Mouse (Mus musculus) inflammation-experienced regulatory T-cells, adult 6 months (primary cell): ENCODE data around the gene Dph5. TPM values are rescaled to one million over a fixed set of nuclear protein-coding genes. Genes with fewer than 3 reads are reported as not detected.

ENCODE experiments used
- ATAC-seq: one replicate; pipeline ENCODE4 v1.8.0; 2017
- polyA plus RNA-seq, 3 experiments: library from polyadenylated mRNA; unstranded; fragments of 100-300 nt; shearing (Covaris generic); gene quantifications; one replicate each; pipeline ENCODE4 v1.2.1; 2017

Gene Dph5
- polyA plus RNA-seq, 3 experiments from 2014 or later: 49.4 to 77.7 (median 74.5) TPM

DNA sequence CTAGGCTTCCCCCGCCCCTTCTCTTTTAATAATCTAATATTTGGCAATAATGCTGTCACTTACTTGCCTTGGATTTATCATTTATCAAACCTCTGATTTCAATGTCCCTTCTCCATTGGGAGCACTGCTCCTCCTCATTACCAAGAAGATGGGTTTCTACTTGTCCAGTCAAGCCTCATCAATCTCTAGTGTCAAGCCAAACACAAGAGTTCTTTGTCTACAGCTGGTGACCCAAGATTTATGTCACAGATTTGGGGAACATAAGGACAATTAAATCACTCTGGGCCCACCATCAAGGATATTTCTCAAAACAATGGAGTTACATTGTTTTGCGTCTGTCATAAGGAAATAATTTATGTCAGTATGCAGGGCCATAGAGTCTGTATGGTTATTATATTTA lies 5.5 kb downstream of the Dph5 start:
- no peak for ATAC-seq

GRCm38 (mm10) chr3:115898354-115898948 lies 10.8 kb downstream of the Dph5 start:
- no peak for ATAC-seq

DNA sequence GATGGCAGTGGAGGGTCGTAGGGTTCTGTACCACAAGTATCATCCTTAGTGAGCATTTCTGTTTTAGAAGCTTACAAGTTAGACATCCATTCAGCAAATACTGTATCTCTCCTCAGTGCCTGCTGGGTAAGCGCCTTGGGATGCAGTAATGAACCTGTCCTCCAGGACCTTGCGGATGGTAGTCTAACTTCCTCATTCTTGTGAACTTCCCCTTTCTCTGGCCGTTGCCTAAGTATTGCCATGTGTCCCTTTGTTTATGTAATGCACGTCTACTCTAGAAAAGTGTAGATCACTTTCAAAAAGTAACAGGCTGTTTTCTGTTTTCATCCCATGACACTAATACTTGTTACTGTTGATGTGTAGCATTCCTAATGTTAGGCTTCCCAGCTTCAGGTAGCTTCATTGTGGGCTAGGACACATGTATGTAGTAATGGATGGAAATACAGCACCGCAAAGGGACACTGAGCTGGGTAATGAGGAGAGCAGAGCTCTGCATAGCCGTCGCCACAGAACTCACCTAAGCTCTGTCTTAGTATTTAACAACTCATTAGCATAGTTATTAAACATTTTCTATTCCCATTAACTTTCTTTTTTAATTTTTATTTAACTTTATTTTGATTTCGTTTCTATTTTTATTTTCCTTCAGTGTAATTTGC lies 14.8 kb downstream of the Dph5 start:
- ATAC-seq: no peak

DNA sequence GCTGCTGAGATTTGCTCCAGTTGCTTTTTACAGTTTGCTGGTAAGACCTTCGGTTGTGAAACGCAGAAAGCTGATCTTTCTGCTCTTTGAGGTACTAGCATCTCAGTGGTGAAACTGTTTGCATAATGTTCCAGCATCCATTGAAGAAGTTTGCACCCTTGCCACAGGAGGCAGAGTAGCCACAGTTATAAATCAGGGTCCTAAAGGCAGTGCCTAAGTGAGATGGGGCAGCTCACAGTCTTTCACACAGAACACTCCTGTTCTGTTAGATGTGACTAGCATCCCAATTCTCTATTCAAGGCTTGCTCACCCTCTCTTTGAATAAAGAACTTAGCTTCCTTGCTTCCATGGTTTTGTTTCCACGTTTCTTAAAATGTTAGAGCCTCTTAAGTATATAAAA lies 17.4 kb downstream of the Dph5 start:
- no peak for ATAC-seq

- ATAC-seq: no peak
Measured at GRCm38 (mm10) chr3:115905567-115905966, 17.9 kb downstream of the Dph5 start.

GRCm38 (mm10) chr3:115907406-115907805 lies 19.8 kb downstream of the Dph5 start:
- ATAC-seq: peak; percentile 99

GRCm38 (mm10) chr3:115924401-115925190 lies 37.0 kb downstream of the Dph5 start:
- ATAC-seq: no peak

DNA sequence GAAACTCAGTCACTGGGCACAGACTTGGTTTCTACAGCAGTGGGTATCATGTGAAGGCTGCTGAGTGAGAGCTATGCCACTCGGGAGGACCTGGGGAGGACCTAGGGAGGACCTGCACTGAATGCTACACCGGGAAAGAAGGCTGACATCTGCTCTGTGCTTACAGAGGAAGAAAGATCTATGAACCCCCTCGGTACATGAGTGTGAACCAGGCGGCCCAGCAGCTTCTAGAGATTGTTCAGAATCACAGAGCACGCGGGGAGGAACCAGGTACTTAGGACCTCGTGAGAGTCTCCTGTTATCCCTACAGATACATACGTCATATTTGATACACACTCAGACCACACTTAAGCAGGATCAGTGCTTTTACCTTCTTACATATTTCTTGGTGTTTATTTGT lies 38.9 kb downstream of the Dph5 start:
- ATAC-seq: no peak

DNA sequence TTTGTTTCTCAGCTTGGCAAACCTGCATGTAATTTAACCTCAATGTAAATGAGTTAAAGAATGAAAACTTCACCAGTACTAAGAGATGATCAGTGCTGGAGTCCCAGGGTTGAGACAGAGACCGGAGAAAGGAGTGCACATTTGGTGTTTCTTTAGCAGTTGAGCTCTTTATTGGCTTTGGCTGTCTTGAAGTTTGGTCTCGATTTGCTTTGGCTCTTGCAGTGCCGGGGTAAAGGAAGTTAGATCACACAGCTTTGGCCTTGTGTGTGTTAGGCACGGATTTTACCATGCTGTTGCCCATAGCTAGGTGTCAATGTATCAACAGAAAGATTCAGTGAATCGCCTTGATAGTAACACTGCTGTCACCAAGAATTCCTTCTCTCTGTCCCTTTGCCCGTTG lies 44.1 kb downstream of the Dph5 start:
- no peak for ATAC-seq

DNA sequence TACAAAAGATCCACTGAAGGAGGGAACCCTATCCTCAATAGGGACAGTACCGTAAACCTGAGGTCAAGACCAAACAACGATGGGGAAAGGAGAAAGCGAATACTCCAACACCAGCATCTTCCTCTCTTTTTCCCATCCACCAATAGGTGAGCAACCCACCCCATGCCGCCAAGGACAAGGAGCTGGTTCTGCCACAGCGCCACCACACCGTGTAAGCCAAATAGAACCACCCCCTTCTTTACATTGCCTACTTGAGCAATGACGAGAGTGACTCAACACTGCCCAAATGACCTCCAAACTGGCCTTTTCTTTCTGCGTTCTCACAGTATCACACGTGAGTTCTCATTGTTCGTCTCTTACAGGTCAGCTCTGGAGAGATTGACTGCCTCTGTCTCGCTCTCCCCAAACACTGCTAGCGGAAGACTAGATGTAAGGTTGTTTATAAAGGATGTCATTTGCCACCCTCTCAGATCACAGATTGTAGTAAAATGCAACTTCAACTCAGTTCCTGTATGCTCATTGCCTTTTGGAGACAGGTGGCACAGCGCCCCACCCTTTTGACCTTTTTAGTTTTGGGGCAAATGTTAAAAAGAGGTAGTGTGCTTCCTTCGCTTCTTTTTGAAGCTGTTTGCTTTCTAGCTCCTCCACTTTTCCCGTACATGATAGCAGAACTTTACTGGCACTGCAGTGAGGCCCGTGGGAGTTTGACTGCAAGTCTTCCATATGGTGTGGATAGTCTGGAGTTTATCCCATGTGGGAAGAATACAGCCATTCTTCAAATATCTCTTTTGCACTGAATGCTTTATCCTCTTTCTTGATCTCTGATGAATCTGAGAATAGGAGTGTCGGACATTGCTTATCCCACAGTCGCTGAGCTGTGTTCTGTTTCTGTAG lies 45.9 kb downstream of the Dph5 start:
- peak; percentile 85 for ATAC-seq

GRCm38 (mm10) chr3:115936734-115937599 lies 49.3 kb downstream of the Dph5 start:
- ATAC-seq: peak; percentile 59

DNA sequence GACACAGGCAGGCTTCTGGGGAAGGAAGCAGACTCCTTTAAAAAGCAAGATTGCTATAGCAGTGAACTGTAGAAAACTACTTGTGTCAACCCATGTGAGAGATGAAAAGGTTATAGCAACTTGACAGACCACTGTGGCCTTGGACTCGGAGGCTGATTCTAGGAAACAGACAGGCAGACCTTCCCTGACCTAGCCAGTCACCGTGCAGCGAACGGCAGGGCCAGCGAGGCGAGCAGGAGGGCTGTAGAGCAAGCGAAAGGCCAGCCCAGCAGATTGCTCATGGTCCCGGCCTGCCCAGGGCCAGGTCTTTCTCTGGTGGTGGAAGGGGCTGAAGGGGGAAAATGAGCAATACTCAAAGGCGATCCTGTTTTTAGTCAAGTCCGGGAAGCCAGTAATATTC lies 50.2 kb downstream of the Dph5 start:
- no peak for ATAC-seq

DNA sequence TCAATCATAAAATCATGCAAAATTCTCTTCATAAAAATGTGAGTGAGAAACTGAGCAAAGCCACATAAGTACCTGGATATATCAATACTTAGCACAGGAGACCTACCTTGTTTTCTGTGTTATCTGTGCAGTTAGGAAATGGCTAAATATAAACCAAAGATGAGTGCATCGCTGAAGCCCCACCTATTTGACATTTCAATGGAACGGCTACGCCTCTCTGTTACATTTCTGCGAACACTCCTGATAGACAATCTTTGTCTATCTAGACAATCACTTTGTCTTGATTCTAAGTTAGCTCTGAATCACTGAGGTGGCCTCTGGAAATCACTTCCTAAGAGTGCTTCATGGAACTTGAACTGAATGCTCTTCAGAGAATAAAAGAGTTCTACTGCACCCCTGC lies 52.9 kb downstream of the Dph5 start:
- ATAC-seq: peak; percentile 59

GRCm38 (mm10) chr3:115941464-115941863 lies 53.8 kb downstream of the Dph5 start:
- ATAC-seq: no peak

GRCm38 (mm10) chr3:115944376-115944775 lies 56.7 kb downstream of the Dph5 start:
- ATAC-seq: no peak

- ATAC-seq: no peak
Measured at GRCm38 (mm10) chr3:115946272-115946671, 58.6 kb downstream of the Dph5 start.

DNA sequence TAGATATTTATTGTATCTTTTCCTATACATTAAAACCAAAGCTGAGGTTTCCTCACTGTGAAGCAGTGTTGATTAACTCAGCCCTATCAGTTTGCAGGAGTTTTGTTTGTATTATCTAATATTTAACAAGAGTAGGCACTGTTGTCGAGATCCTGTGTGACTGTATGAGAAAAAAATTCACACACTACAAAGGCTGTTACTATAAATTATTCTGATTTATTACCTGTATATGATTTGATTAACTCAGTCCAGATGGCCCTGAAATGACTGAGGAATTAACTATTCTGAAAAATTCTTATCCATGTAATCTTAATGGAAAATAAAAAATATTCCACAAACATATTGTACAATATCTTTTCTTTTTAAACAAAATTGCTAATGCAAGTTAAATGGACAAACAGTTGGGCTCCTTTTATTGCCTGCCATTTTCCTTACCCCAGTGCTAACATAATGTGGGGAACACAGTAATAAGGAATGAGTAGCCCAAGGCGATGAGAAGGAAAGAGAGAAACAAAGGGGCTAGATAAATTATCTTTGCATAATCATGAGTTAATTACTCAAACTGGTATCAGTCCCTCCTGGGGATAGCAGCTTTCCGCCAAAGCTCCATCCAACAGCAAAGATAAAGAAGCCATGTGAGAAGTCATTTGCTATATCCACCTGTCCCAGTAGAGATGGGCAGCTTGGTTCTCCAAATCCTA lies 61.7 kb downstream of the Dph5 start:
- ATAC-seq: no peak

GRCm38 (mm10) chr3:115949921-115950877 lies 62.6 kb downstream of the Dph5 start:
- ATAC-seq: no peak

- ATAC-seq: no peak
Measured at GRCm38 (mm10) chr3:115951221-115951620, 63.6 kb downstream of the Dph5 start.

GRCm38 (mm10) chr3:115952356-115952755 lies 64.7 kb downstream of the Dph5 start:
- ATAC-seq: no peak
